Mouse (Mus musculus) erythroblast, embryonic 14.5 days (primary cell): ENCODE measurements around the gene Ubl3. TPM values are rescaled to one million over a fixed set of nuclear protein-coding genes. Genes with fewer than 3 reads are reported as not detected.

Experiments used
- H3K27me3 ChIP-seq: 2 replicates; pipeline ENCODE4 v1.6.1; 2012; ENCODE audit warnings: inconsistent platforms; ENCODE audit not compliant: control insufficient read depth
- H3K36me3 ChIP-seq: 2 replicates; pipeline ENCODE4 v1.6.1; 2012; ENCODE audit warnings: mild to moderate bottlenecking, inconsistent platforms; ENCODE audit not compliant: control insufficient read depth
- H3K4me1 ChIP-seq: 2 replicates; pipeline ENCODE4 v1.6.1; 2012; ENCODE audit warnings: inconsistent platforms; ENCODE audit not compliant: control insufficient read depth
- H3K4me3 ChIP-seq: replicated peaks from 2 replicates; pipeline ENCODE3; 2012; ENCODE audit warnings: moderate library complexity, mild to moderate bottlenecking, inconsistent platforms
- H3K9me3 ChIP-seq: 2 replicates; pipeline ENCODE4 v1.6.1; 2012; ENCODE audit warnings: low read length, inconsistent platforms, mixed read lengths; ENCODE audit not compliant: control insufficient read depth
- GATA1 ChIP-seq: IDR thresholded peaks from 2 replicates; pipeline ENCODE4 v1.6.1; 2012; ENCODE audit warnings: low read length, inconsistent platforms, mixed read lengths
- TAL1 ChIP-seq: IDR thresholded peaks from 3 replicates; pipeline ENCODE4 v1.6.1; 2012; ENCODE audit warnings: low read length, inconsistent platforms, mixed read lengths
- polyA plus RNA-seq: library from polyadenylated mRNA; stranded (reverse); fragments of >175 nt; gene quantifications from 2 replicates; pipeline ENCODE4 v1.2.3, GENCODE M21; 2012

Ubl3 gene
- polyA plus RNA-seq, 1 experiment: 0.23 TPM

DNA sequence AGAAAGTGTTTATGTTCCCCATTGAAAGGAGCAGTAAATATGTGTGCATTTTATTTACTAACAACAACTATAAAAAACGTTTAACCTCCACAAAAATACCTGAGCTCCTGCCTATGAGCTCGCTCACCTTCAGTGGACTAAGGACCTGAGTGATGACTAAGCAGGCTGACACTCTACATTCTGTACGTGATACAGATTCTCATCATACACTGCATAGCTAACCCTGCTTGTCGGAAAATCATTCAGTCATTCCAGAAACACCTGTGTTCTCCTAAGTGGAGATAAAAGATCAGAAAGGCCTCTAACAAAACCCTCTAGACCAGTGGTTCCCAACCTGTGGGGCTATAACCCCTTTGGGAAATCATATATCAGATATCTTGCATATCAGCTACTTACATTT, 35.1 kb downstream of the Ubl3 start:
- Histone ChIP-seq H3K27me3 (no peaks in the 10 kb centered on the region), H3K4me3 (no peak overlapping the region), H3K9me3 (no peaks in the 10 kb centered on the region), H3K4me1 (peaks cover under 1% of the 10 kb centered on the region), H3K36me3 (no peaks in the 10 kb centered on the region)
- no peak for TF ChIP-seq GATA1
- TF ChIP-seq TAL1: no peak

DNA sequence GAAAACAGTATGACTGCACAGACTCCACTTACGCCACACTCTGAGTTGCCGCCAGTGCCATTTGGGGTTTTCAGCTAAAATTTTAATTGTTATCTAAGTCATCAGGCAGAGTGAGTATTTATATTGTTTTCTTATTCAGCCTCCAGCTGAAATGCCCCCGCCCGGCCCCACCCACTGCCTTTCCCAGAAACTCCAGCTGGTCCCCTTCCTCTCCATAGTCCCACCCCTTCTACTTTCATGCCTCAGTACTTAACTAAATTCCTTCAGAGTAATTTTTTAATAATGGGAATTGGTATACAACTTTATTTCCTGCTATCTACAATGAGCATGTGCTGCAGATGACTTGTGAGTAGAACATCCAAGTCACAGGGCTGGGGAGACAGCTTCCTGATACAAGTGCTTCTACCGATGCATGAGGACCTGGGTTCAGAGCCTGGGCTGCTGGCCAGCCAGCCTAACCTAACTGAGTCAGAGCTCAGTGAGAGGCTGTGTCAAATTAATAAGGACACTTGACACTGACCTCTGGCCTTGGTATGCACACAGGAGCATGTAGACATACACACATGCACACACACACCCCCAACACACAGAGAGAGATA, 40.4 kb downstream of the Ubl3 start:
- TF ChIP-seq GATA1 (no peak), TAL1 (no peak)
- Histone ChIP-seq H3K4me1 (peaks cover 32% of the 10 kb centered on the region), H3K36me3 (peaks cover 18% of the 10 kb centered on the region), H3K4me3 (no peak overlapping the region), H3K9me3 (no peaks in the 10 kb centered on the region), H3K27me3 (no peaks in the 10 kb centered on the region)

DNA sequence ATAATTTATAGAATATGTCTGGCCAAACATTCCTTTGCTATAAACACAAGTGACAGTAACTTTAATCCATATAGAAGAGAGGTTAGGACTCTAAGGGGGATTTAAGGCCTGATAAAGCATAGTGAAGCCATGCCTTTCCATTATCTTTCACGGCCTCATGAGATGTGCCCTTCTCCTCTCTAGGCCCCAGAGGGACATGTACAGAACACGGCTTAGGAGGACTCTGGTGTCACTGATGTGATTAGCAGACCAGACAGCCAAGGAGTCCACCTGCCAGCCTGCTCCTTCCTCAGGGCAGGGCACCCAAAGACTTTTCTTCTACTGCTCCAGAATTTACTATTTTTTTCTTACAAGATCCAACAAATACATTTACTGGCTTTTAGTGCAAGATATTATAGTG, 42.3 kb downstream of the Ubl3 start:
- Histone ChIP-seq H3K27me3 (no peaks in the 10 kb centered on the region), H3K4me1 (peaks cover 32% of the 10 kb centered on the region), H3K4me3 (no peak overlapping the region), H3K36me3 (peaks cover 36% of the 10 kb centered on the region), H3K9me3 (no peaks in the 10 kb centered on the region)
- no peak for TF ChIP-seq GATA1
- no peak for TF ChIP-seq TAL1

DNA sequence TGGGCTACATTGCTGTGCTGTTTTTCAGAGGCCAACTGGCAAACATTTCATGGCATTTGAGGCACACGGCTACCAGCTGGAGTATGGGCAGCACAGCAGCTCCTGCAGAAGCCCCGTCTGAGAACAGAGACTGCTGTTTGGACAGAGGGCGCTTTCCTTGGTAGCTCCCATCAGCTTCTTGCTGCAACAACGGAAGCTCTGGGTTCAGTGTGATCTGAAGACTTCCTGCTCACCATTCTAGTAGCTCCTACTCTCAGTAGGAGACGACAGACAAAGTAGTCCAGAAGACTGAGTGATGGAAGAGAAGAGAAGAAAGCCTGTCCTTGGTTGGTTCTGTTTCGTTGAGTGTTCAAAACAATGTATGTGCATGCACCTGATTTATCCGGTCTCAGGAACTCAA, 42.9 kb downstream of the Ubl3 start:
- H3K4me3 ChIP-seq: no peak overlapping the region
- no peaks in the 10 kb centered on the region for H3K27me3 ChIP-seq
- TF ChIP-seq TAL1 (no peak), GATA1 (no peak)
- no peaks in the 10 kb centered on the region for H3K9me3 ChIP-seq
- H3K36me3 ChIP-seq: peaks cover 37% of the 10 kb centered on the region
- H3K4me1 ChIP-seq: peaks cover 32% of the 10 kb centered on the region

DNA sequence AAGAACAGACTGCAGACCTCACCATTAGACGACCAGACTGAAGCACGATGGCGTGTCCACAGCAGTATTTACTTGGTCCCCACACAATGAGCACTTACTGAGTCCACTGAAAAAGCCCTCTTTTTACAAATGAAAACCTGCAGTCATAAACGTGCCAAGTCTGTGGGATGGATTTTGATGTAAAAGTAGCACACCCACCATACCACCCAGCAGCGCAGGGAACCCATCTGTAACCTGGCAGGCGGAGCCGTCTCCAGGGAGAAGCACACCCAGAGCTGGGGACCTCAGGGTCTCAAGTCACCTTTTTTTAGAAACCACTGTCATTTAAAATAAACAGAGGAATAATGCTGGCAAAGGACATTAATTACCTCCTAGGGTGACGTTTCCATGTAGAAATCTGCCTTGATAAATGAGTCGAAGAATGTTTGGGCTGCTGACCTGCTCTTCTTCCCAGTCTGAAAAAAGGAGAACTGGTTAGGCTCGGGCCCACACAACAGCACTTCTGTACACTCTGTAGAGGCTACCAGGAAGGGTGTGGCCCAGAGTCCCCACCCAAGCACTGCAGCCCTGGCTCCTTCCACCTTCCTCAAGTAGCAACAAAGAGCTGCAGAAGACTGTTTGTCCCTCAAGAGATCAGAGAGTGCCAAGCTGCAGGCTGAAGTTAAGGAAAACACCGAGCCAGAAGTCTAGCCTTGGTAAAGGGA, 43.5 kb downstream of the Ubl3 start:
- Histone ChIP-seq H3K9me3 (no peaks in the 10 kb centered on the region), H3K4me3 (no peak overlapping the region), H3K36me3 (peaks cover 37% of the 10 kb centered on the region), H3K4me1 (peaks cover 32% of the 10 kb centered on the region), H3K27me3 (no peaks in the 10 kb centered on the region)
- TF ChIP-seq TAL1: no peak
- no peak for TF ChIP-seq GATA1

DNA sequence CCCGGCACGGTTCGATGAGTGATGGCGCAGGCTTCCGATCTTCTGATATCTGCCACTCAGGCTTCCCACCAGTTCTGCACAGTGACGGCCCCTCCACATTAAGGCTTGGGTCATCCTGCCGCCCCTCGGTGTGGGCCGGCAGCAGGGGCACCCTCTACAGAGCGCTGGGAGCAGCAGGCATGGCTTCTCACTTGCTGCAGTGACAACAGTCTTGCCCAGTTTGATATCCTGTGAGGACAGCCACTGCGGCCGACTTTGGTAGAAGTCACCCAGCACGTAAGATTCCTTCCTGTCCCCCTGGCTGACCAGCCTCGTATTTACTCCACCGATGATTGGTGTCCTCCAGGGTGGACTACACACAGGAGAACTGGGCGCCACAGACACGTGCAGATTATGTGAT, 47.2 kb downstream of the Ubl3 start:
- no peaks in the 10 kb centered on the region for H3K9me3 ChIP-seq
- H3K4me1 ChIP-seq: peaks cover 20% of the 10 kb centered on the region
- no peaks in the 10 kb centered on the region for H3K27me3 ChIP-seq
- H3K36me3 ChIP-seq: peaks cover 36% of the 10 kb centered on the region
- TF ChIP-seq TAL1 (no peak), GATA1 (no peak)
- H3K4me3 ChIP-seq: no peak overlapping the region

DNA sequence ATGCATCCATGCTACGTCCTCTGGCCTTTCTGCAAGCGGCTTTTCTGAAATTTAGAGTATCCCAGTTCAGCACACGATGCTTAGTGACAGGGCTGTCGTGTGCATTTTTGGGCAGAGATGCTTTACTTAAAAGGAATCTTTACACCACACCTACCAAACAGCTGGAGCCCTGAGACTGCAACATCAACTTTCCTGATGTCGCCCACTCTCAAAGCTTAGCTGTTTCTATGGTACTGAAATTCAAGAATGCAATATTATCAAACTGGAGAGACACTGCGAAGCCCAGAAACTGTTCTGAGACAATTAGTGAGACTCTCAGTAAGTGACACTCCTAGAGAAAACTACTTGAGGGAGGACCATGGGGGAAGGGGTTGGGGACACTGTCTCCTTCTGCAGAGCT, 50.4 kb downstream of the Ubl3 start:
- TF ChIP-seq TAL1 (no peak), GATA1 (no peak)
- Histone ChIP-seq H3K9me3 (no peaks in the 10 kb centered on the region), H3K27me3 (no peaks in the 10 kb centered on the region), H3K36me3 (peaks cover 20% of the 10 kb centered on the region), H3K4me1 (no peaks in the 10 kb centered on the region), H3K4me3 (no peak overlapping the region)

DNA sequence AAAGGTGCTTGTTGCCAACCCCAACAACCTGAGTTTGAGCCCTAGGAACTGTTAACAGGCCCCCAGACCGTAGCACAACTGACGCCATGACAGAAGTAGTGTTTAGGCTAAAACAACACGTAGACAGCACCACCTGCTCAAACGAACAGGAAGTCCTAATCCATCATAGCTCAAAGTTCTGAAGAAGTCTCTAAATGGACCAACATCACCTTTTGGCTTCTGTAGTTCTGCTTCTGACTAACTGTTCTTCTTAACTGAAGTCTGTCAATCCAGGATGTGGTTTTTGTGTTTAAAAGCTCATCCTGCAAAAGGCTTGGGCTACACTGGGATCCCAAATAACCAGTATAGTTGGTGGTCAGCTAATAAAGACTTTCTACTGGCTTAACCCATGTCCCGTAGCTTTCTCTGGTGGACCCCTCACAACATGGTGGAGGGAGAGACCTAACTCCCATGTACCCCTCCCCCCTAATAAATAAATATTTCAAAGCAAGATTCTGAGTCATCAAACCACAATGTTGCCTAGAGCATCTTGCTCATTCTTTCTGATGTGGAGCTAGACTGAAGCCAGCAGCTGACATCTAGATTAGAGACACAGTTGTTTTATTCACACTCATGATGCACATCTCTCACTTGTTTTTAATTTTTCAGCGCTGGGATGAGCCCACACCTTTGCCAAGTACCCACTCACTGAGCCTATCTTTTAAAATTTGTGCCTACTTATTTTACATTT, 51.2 kb downstream of the Ubl3 start:
- Histone ChIP-seq H3K4me1 (no peaks in the 10 kb centered on the region), H3K36me3 (peaks cover 13% of the 10 kb centered on the region), H3K27me3 (no peaks in the 10 kb centered on the region), H3K4me3 (no peak overlapping the region), H3K9me3 (no peaks in the 10 kb centered on the region)
- TF ChIP-seq GATA1 (no peak), TAL1 (no peak)

DNA sequence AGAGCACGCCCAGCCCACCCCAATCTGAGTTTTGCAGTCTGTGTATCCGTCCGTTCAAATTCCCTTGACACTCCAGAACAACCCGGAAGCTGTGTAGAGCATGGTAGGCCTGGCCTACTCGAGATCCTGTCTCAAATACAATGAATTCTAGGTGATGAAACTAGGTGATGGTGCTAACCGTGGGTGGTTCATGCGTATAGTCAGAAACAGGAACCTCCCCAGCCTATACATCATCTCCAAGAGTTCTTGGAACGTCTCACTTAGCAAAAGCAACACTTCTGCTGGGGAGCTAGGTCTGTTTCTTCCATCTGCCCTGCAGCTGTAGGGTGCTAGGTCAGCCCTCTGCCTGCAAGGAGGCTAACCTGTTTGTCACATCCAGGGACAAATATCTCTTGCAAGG, 52.1 kb downstream of the Ubl3 start:
- H3K4me1 ChIP-seq: no peaks in the 10 kb centered on the region
- no peak for TF ChIP-seq TAL1
- no peak for TF ChIP-seq GATA1
- H3K27me3 ChIP-seq: no peaks in the 10 kb centered on the region
- no peaks in the 10 kb centered on the region for H3K9me3 ChIP-seq
- peaks cover 4% of the 10 kb centered on the region for H3K36me3 ChIP-seq
- no peak overlapping the region for H3K4me3 ChIP-seq
